ENCODE assay signal across 8 mouse cellular contexts in genomic region chrY:1246117-1246516, GRCm38 (mm10). TPM values are rescaled to one million over a fixed set of nuclear protein-coding genes. Genes with fewer than 3 reads are reported as not detected.
A peak's percentile ranks its signal among the peaks of the same experiment; 100 is the strongest.
DNase-seq lines count a peak whose midpoint lies in the region; ATAC-seq and TF ChIP-seq lines count a peak whose summit lies in the region.

No protein-coding gene starts in this region.

- peak overlapping the region; percentile 93 for H3K4me3 ChIP-seq in cerebellum, adult 2 months (replicated peaks; ENCODE audit: insufficient read depth, low read depth, low read length)
- H3K4me3 ChIP-seq in kidney, embryonic 15.5 days (replicated peaks): peak overlapping the region; percentile 47; the same call in 1 of the 2 replicates
- H3K4me3 ChIP-seq in embryonic facial prominence, embryonic 15.5 days (replicated peaks): peak overlapping the region; percentile 46
- no peak overlapping the region for H3K4me3 ChIP-seq in midbrain, embryonic 14.5 days (replicated peaks; ENCODE audit: low read depth, low read length)

- no peaks in the 10 kb centered on the region for H3K4me1 ChIP-seq in cerebellum, adult 2 months (ENCODE audit: control insufficient read depth, insufficient read depth, low read length)
- H3K4me1 ChIP-seq in kidney, embryonic 15.5 days: no peaks in the 10 kb centered on the region
- H3K4me1 ChIP-seq in embryonic facial prominence, embryonic 15.5 days: no peaks in the 10 kb centered on the region
- H3K4me1 ChIP-seq in midbrain, embryonic 14.5 days (ENCODE audit: control insufficient read depth, insufficient read depth, low read length): no peaks in the 10 kb centered on the region

- TF ChIP-seq POLR2A in cerebellum, adult 2 months (IDR thresholded peaks at IDR 0.05; ENCODE audit: borderline replicate concordance, insufficient read depth, low read length): no peak

- peak overlapping the region; percentile 23; the same call in 1 of the 2 replicates for H3K4me2 ChIP-seq in kidney, embryonic 15.5 days
- H3K4me2 ChIP-seq in embryonic facial prominence, embryonic 15.5 days (replicated peaks): peak overlapping the region; percentile 15; the same call in 1 of the 2 replicates
- H3K4me2 ChIP-seq in midbrain, embryonic 14.5 days (ENCODE audit: low read length): peak overlapping the region; percentile 31

- DNase-seq in cerebellum, adult 2 months: no peak
- DNase-seq in cerebellum, adult 8-10 months: no peak
- no peak for DNase-seq in kidney, adult 11 months
- no peak for DNase-seq in midbrain, embryonic 14.5 days
- DNase-seq in thymus, postnatal 36 days: no peak
- no peak for DNase-seq in adrenal gland, adult 18-20 months (ENCODE audit: low spot score in 2 of 2)

- H3K9ac ChIP-seq in kidney, embryonic 15.5 days: no peak overlapping the region
- no peak overlapping the region for H3K9ac ChIP-seq in embryonic facial prominence, embryonic 15.5 days
- H3K9ac ChIP-seq in midbrain, embryonic 14.5 days (replicated peaks; ENCODE audit: low read length): no peak overlapping the region

- no peak overlapping the region for H3K27ac ChIP-seq in cerebellum, adult 2 months (ENCODE audit: insufficient read depth, low read length)
- no peak overlapping the region for H3K27ac ChIP-seq in kidney, embryonic 15.5 days
- no peak overlapping the region for H3K27ac ChIP-seq in embryonic facial prominence, embryonic 15.5 days (replicated peaks)
- H3K27ac ChIP-seq in midbrain, embryonic 14.5 days (replicated peaks; ENCODE audit: low read depth, low read length): no peak overlapping the region

- ATAC-seq in kidney, embryonic 15.5 days (replicated peaks; ENCODE audit: low FRiP score): no peak
- ATAC-seq in embryonic facial prominence, embryonic 15.5 days (ENCODE audit: insufficient number of reproducible peaks, low FRiP score, low TSS enrichment, low read depth): no peak
- no peak for ATAC-seq in midbrain, embryonic 14.5 days (ENCODE audit: low FRiP score, low TSS enrichment)

- H3K36me3 ChIP-seq in kidney, embryonic 15.5 days: no peaks in the 10 kb centered on the region
- no peaks in the 10 kb centered on the region for H3K36me3 ChIP-seq in embryonic facial prominence, embryonic 15.5 days
- H3K36me3 ChIP-seq in midbrain, embryonic 14.5 days (ENCODE audit: control insufficient read depth, insufficient read depth, low read length): no peaks in the 10 kb centered on the region

- no peak for TF ChIP-seq CTCF in cerebellum, adult 2 months (IDR thresholded peaks at IDR 0.05; ENCODE audit: borderline replicate concordance, insufficient read depth, low read depth, low read length)

- no peaks in the 10 kb centered on the region for H3K9me3 ChIP-seq in kidney, embryonic 15.5 days (replicated peaks)
- no peaks in the 10 kb centered on the region for H3K9me3 ChIP-seq in embryonic facial prominence, embryonic 15.5 days (replicated peaks)
- H3K9me3 ChIP-seq in midbrain, embryonic 14.5 days (ENCODE audit: control insufficient read depth, low read length): no peaks in the 10 kb centered on the region

- no peaks in the 10 kb centered on the region for H3K27me3 ChIP-seq in cerebellum, adult 2 months (ENCODE audit: control insufficient read depth, insufficient read depth, low read length)
- no peaks in the 10 kb centered on the region for H3K27me3 ChIP-seq in kidney, embryonic 15.5 days
- no peaks in the 10 kb centered on the region for H3K27me3 ChIP-seq in embryonic facial prominence, embryonic 15.5 days
- H3K27me3 ChIP-seq in midbrain, embryonic 14.5 days (ENCODE audit: control insufficient read depth, insufficient read depth, low read length): no peaks in the 10 kb centered on the region

- WGBS in cerebellum, adult 2 months: 22% methylated on average over 6 of the region's 6 CpGs
- 39% methylated on average over 6 of the region's 6 CpGs for WGBS in kidney, embryonic 15.5 days
- 24% methylated on average over 4 of the region's 6 CpGs for WGBS in embryonic facial prominence, embryonic 15.5 days
- 52% methylated on average over 6 of the region's 6 CpGs for WGBS in midbrain, embryonic 14.5 days

RNA-seq across cellular contexts. Expression of gene Uty, which starts 0.6 kb away (rescaled TPM):
- polyA plus RNA-seq in cerebellum, adult 2 months (2012; rRNA removed): 11.6 TPM in 1 of 2 replicates, not detected in the other
- 14.4 and 17.3 TPM in 2 replicates for polyA plus RNA-seq in kidney, embryonic 15.5 days (2015; fragmentation: Nextera tagmentation; extraction: Ambion mirVana)
- 10.2 and 11.0 TPM in 2 replicates for polyA plus RNA-seq in embryonic facial prominence, embryonic 15.5 days (2015; fragmentation: Nextera tagmentation; extraction: Ambion mirVana)
- 20.4 TPM in 1 of 2 replicates, not detected in the other for polyA plus RNA-seq in midbrain, embryonic 14.5 days (2014; fragmentation: Nextera tagmentation; extraction: Ambion mirVana)
- total RNA-seq in adrenal gland, adult 18-20 months (2021): 10 to 100 TPM in 1 of 2 experiments, not detected in 1; 30.4 TPM

RNA-seq across cellular contexts. Expression of gene Ddx3y, which starts 40.3 kb away (rescaled TPM):
- 24.9 TPM in 1 of 2 replicates, not detected in the other for polyA plus RNA-seq in cerebellum, adult 2 months (2012; rRNA removed)
- polyA plus RNA-seq in kidney, embryonic 15.5 days (2015; fragmentation: Nextera tagmentation; extraction: Ambion mirVana): 25.0 and 29.8 TPM in 2 replicates
- 23.8 and 27.0 TPM in 2 replicates for polyA plus RNA-seq in embryonic facial prominence, embryonic 15.5 days (2015; fragmentation: Nextera tagmentation; extraction: Ambion mirVana)
- 27.5 TPM in 1 of 2 replicates, not detected in the other for polyA plus RNA-seq in midbrain, embryonic 14.5 days (2014; fragmentation: Nextera tagmentation; extraction: Ambion mirVana)
- total RNA-seq in adrenal gland, adult 18-20 months (2021): 100 to 1,000 TPM in 1 of 2 experiments, not detected in 1; 109 TPM
